Mouse (Mus musculus) thymus, adult 2 months (tissue): ENCODE measurements at regions not wholly inside any gene's neighbourhood (a gene's known extent, or its start where the extent isn't known, plus 50 kb on each side); places are given as distances from the start of the nearest gene placed in this dataset.

Experiments used
- DNase-seq: peaks from one replicate; pipeline ENCODE4 v3.0.0; 2021
- H3K27ac ChIP-seq: fragments of 200-500 bp; 2 replicates; pipeline ENCODE4 v1.5.1; 2012; ENCODE audit warnings: low read length, control low read depth; ENCODE audit not compliant: control insufficient read depth, insufficient read depth
- H3K27me3 ChIP-seq: fragments of 200-500 bp; 2 replicates; pipeline ENCODE4 v1.6.1; 2012; ENCODE audit warnings: mild to moderate bottlenecking, low read length, moderate library complexity, mixed read lengths; ENCODE audit not compliant: control insufficient read depth, insufficient read depth
- H3K36me3 ChIP-seq: fragments of 200-500 bp; 2 replicates; pipeline ENCODE4 v1.6.1; 2012; ENCODE audit warnings: mild to moderate bottlenecking, low read length, moderate library complexity; ENCODE audit not compliant: control insufficient read depth, insufficient read depth
- H3K4me1 ChIP-seq: fragments of 200-500 bp; replicated peaks from 2 replicates; pipeline ENCODE4 v1.6.1; 2012; ENCODE audit warnings: low read length; ENCODE audit not compliant: control insufficient read depth, insufficient read depth
- H3K4me3 ChIP-seq: fragments of 200-500 bp; 2 replicates; pipeline ENCODE4 v1.5.1; 2012; ENCODE audit warnings: mild to moderate bottlenecking, low read length, control low read depth, moderate library complexity; ENCODE audit not compliant: control insufficient read depth, insufficient read depth
- CTCF ChIP-seq: fragments of 200-500 bp; IDR thresholded peaks from 2 replicates; pipeline ENCODE4 v1.5.1; 2012; ENCODE audit warnings: mild to moderate bottlenecking, control low read depth, low read length, moderate library complexity, borderline replicate concordance; ENCODE audit not compliant: control insufficient read depth, poor library complexity, insufficient read depth; ENCODE audit errors: extremely low read depth
- POLR2A ChIP-seq: fragments of 200-500 bp; IDR thresholded peaks from 2 replicates; pipeline ENCODE4 v1.6.1; 2012; ENCODE audit warnings: mild to moderate bottlenecking, low read length, control low read depth, moderate library complexity; ENCODE audit not compliant: control insufficient read depth, poor library complexity, insufficient read depth; ENCODE audit errors: extremely low read depth
- WGBS: fragments of 180-500 bp; shearing (Covaris S2); methylation state at CpG from one replicate; pipeline ENCODE4 v1.1.7; 2018; 5-methylcytosine and 5-hydroxymethylcytosine counted together

DNA sequence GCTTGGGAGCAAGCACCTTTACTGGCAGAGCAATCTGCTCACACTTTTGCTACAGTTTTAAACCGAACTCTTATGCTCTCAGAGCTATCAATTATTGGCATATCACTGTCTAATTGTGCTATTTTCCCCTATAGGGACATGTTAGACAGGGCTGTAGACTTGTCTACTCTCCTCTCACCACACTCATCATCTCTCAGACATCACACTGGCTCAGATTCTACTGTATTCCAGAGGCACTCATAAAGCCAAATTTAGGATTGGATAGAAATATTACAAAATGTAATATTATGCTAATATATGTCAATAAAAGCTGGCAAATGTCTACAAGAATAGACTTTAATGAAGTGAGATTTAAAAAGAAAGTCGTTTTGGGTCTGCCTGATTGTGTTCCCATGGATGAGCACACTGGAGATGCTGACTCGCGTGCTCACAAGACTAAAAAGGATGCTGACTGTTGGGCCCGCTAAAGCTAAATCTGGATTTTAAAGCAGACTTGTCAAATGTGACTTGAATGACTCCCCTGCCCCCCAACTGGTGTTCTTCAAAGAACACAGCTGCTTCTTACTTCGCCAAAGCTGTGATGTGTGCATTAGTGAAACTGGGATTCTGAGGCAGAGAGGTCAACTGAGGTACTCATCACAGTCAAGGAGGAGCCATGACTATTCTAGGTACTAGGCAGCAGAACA lies 424.3 kb upstream of the Sptlc3 start:
- no peaks in the 10 kb centered on the region for H3K4me1 ChIP-seq
- DNase-seq: no peak
- H3K36me3 ChIP-seq: no peaks in the 10 kb centered on the region
- no peak for TF ChIP-seq CTCF
- no peak for TF ChIP-seq POLR2A
- no peak overlapping the region for H3K4me3 ChIP-seq
- no peaks in the 10 kb centered on the region for H3K27me3 ChIP-seq
- no peak overlapping the region for H3K27ac ChIP-seq
- 77% methylated on average over 6 of the region's 6 CpGs for WGBS

DNA sequence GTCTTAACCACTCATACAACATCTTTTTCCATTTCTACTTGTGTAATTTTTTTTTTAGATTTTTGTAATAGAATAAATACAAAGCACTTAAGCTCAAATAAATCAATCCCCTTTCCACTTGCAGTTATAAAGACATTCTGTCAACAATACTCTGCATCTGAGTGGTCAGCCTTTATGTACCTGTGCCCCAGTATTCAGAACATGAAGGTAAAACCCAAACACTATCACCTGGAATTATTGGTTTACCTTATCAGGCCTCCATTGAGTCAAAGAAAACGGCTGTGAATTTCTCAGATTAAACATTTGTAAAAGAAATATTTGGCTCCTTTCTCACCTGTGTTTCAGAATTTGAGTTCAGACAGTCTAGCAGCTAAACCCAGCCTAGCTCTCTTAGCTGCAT lies 422.0 kb upstream of the Sptlc3 start:
- Histone ChIP-seq H3K27ac (no peak overlapping the region), H3K4me1 (no peaks in the 10 kb centered on the region), H3K4me3 (no peak overlapping the region), H3K36me3 (no peaks in the 10 kb centered on the region), H3K27me3 (no peaks in the 10 kb centered on the region)
- WGBS: 77% methylated on average over 1 of the region's 1 CpGs
- no peak for TF ChIP-seq POLR2A
- TF ChIP-seq CTCF: no peak
- DNase-seq: no peak

- 90% methylated on average over 6 of the region's 6 CpGs for WGBS
- Histone ChIP-seq H3K27me3 (no peaks in the 10 kb centered on the region), H3K27ac (no peak overlapping the region), H3K4me1 (no peaks in the 10 kb centered on the region), H3K4me3 (no peak overlapping the region), H3K36me3 (no peaks in the 10 kb centered on the region)
- no peak for DNase-seq
- TF ChIP-seq POLR2A (no peak), CTCF (no peak)
Observed at GRCm38 (mm10) chr2:139093487-139094066, 400.1 kb upstream of the Sptlc3 start.

- 80% methylated on average over 1 of the region's 1 CpGs for WGBS
Observed at GRCm38 (mm10) chr2:139111669-139112068, 382.0 kb upstream of the Sptlc3 start.

GRCm38 (mm10) chr2:139114523-139114922 lies 379.2 kb upstream of the Sptlc3 start:
- TF ChIP-seq CTCF: no peak
- no peak for TF ChIP-seq POLR2A
- H3K27ac ChIP-seq: no peak overlapping the region
- no peak for DNase-seq
- 92% methylated on average over 4 of the region's 4 CpGs for WGBS
- no peaks in the 10 kb centered on the region for H3K4me1 ChIP-seq
- H3K27me3 ChIP-seq: no peaks in the 10 kb centered on the region
- H3K36me3 ChIP-seq: no peaks in the 10 kb centered on the region
- no peak overlapping the region for H3K4me3 ChIP-seq

More at GRCm38 (mm10) chr2:139111669-139112068, 382.0 kb upstream of the Sptlc3 start:
- no peak for TF ChIP-seq CTCF
- TF ChIP-seq POLR2A: no peak
- Histone ChIP-seq H3K4me1 (no peaks in the 10 kb centered on the region), H3K36me3 (no peaks in the 10 kb centered on the region), H3K4me3 (no peak overlapping the region), H3K27me3 (no peaks in the 10 kb centered on the region), H3K27ac (no peak overlapping the region)
- DNase-seq: no peak

DNA sequence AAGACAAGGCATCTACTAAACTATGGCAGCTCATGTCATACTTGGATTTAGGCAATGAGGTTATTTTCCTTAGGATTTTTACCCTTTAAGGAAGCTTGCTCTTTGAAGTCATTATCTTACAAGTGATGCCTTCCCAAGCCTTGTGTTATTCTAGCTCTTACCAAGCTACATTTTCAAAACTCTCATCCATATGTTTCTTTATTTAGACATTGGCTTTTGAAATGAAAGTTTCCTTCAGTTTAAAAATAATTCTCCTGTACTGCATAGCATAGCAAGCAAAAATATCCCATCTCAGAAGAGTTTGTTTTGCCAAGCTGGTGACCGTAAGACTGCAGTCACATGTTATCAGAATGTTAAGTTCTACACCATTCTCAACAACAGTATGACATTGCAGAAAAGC lies 372.8 kb upstream of the Sptlc3 start:
- H3K27ac ChIP-seq: no peak overlapping the region
- WGBS: 100% methylated on average over 1 of the region's 1 CpGs
- H3K4me3 ChIP-seq: no peak overlapping the region
- H3K36me3 ChIP-seq: no peaks in the 10 kb centered on the region
- no peaks in the 10 kb centered on the region for H3K4me1 ChIP-seq
- DNase-seq: no peak
- no peaks in the 10 kb centered on the region for H3K27me3 ChIP-seq
- TF ChIP-seq POLR2A (no peak), CTCF (no peak)

DNA sequence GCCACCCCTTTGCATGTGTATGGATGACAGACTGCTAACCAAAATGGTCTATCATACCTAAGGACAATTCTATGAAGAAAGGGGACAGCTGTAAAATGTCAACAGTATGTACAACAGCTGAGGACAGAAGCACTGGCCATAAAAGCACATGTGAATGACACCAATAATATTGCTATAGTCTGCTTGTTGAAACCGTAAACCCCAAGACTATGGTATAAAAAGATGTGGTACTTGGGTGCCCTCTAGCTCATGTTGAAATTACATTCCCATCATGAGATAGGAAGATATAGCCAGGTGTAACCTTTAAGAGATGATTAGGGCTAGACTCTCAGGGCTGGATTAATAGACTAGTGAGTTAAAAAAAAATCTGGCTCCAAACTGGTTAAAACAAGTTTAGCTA lies 361.6 kb upstream of the Sptlc3 start:
- no peaks in the 10 kb centered on the region for H3K27me3 ChIP-seq
- TF ChIP-seq POLR2A (no peak), CTCF (no peak)
- WGBS: 64% methylated on average over 1 of the region's 1 CpGs
- H3K4me3 ChIP-seq: no peak overlapping the region
- no peak overlapping the region for H3K27ac ChIP-seq
- no peaks in the 10 kb centered on the region for H3K4me1 ChIP-seq
- no peaks in the 10 kb centered on the region for H3K36me3 ChIP-seq
- DNase-seq: no peak
